Mouse (Mus musculus): ENCODE measurements around the gene Bicral.
"Not testable (repeated sequence)": the region's sequence is repeated elsewhere in the genome, so short reads cannot be mapped to it uniquely, and the experiment has no call there.

Bicral gene

GRCm38 (mm10) chr17:46875626-46876025, 17.3 kb upstream of the Bicral start:
- no peak for DNase-seq (ENCODE audit: low spot score in 2 of 2)

DNA sequence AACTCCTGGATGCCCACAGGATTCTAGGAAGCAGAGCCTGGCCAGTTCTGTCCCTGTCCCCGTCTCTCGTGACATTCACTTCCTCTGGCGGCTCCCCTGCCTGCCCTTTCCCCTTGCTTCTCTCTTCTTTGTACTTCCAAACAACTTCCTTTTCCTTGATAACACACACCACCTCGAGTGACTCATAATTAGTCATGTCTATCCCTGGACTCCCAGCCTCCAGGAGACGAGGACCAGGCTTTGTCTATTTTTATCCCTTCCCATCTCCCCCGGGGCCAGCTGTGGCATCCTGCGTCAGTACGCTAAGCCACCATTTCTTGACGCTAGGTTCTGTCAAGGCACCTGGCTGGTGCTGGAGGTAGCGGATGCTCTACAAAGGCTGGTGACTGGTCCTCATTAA, 15.9 kb upstream of the Bicral start:
- no peak for DNase-seq (ENCODE audit: low spot score in 2 of 2)

DNA sequence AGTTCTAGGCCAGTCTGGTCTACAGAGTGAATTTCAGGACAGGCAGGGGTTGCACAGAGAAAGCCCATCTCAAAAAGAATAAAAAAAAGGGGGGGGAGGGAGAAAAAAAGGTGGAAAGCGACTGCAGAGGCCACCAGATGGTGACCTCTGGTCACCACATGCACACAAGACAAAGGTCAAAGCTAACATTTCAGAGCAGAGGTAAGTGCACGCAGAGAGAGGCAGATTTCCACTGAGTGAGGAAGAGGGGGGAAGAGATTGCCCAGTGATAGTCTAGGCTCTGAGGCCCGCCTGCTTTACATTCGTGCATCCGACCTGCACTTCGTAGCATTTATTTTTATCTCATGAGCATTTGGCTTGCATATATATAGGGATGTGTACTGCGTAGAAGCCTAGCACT, 14.5 kb upstream of the Bicral start:
- DNase-seq (ENCODE audit: low spot score in 2 of 2) = no peak

DNA sequence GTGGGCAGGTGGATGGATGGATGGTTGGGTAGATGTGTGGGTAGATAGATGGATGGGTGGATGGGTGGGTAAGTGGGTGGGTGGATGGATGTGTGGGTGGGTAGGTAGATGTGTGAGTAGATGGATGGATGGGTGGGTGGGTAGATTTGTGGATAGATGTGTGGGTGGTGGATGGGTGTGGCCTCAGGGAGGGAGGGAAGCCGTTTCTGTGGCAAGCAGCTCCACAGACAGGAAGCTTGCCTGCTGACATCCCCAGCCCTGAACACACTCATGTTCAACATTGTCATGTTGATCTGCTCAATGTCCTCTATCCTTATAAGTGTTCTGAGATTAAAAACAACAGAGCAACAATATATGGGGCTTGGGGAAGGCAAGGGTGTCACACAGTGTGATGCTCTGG, 12.6 kb upstream of the Bicral start:
- no peak for DNase-seq (ENCODE audit: low spot score in 2 of 2)

GRCm38 (mm10) chr17:46870204-46870798, 12.0 kb upstream of the Bicral start:
- DNase-seq (ENCODE audit: low spot score in 2 of 2) = peak; percentile 46 to 50

DNA sequence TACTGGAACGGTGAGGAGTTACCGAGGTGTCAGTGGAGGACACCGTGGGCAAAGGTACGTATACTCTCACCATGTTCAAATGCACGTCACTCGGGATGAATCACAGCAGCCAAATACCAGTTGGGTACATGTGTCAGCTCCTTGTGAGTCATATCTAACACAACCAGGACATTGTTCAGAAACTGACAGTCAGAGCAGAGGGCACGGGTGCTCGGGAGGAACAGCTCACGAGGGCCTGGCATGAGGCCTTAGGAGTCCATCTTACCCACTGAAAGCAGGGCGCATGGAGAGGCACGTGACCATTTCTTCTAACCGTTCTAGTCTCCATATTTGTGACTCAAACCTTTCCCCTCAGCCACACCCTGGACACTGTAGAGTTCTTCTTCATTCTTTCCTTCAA, 8.6 kb upstream of the Bicral start:
- DNase-seq (ENCODE audit: low spot score in 2 of 2) = no peak

DNA sequence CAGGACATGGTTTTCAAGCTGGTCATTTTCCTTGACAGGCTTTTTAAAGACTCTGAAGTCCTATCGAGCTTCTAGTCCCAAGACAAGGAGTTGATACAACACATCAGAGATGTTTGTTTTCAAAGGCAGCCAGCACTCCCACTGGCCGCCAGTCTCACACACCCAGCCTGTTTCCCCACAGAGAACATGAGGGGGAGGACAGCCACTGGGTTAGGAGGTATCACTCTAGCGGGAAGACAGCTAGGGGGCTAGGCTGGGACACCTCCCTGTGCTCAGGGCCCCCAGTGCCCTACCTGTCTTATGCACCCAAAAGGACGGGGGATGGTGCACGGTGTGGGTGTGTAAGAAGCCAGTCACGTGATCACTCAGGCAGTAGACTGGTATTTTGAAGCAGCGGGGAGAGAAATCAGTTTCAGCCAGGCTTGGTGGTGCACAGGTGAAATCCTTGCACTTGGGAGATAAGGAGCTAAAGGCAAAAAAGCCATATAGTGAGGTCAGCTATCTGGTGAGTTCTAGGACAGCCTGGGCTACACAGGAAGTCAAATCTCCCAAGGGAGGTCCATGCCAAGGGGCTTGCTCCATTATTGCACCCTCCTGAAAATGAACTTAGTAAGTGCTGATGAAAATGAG, 6.4 kb upstream of the Bicral start:
- no peak for DNase-seq (ENCODE audit: low spot score in 2 of 2)

- no peak for DNase-seq (ENCODE audit: low spot score in 2 of 2)
Measured at GRCm38 (mm10) chr17:46860120-46860519, 1.8 kb upstream of the Bicral start.

- no peak for DNase-seq (ENCODE audit: low spot score in 2 of 2)
Measured at GRCm38 (mm10) chr17:46858749-46859444, 615 bp upstream of the Bicral start.

GRCm38 (mm10) chr17:46857361-46857902, 850 bp downstream of the Bicral start:
- peak; percentile 71 to 77 for DNase-seq (ENCODE audit: low spot score in 2 of 2)

DNA sequence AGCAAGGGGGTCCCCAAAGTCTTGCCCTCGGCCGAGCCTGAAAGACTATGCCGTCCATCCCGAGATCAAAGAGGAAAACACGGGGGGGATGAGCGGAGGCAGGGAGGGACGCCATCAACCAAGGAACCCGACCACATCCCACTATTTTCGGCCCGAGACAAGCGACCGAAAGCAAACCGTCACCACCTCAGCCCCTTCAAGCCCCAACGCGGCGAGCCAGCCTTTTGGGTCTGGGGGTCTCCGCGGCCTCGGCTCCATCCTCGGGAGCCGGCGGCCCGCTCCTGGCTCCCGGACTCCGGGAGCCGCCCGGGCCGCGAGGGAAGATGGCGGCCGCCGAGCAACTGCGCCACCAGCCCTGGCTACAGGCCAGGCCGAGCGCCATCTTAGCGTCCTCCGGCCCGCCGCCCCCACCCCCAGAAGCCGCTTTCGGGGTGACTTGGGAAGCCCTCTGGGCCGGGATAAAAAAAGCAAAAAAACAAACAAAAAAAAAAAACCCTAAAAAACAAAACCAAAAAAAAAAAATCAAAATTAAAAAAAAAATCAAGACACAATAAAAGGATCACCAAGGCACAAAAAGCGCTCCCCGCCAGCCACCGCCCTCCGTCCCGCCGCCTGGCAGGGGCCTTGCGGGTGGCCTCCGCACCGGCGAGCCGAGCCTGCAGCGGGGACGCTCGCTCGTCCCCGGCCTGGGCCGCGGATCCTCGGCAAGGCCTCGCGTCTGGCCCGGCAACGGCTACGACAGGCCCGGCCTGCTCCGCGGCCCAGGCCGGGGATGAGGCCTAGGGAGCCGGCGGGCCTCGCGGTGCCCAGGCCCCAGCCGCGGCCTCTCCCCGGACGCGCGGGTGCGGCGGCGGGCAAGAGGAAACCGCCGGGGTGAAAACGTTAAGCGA, 1.6 kb downstream of the Bicral start:
- DNase-seq (ENCODE audit: low spot score in 2 of 2) = peak; percentile 71 to 75

DNA sequence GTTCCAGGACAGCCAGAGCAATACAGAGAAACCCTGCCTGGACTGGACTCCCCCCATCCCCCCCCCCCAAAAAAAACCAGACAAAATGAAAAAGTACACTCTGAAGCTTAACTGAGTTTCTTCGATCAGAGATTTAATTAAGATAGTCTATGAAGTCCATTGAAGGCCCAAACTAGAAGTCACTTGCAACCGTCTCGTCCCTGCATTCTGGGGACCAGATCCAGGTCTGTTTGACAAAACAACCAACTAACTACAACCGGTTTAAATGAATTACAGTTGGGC, 2.2 kb downstream of the Bicral start:
- no peak for DNase-seq (ENCODE audit: low spot score in 2 of 2)

- peak in 1 of 2 experiments; percentile 38 for DNase-seq (ENCODE audit: low spot score in 2 of 2)
Measured at GRCm38 (mm10) chr17:46855328-46856106, 2.8 kb downstream of the Bicral start.

- no peak for DNase-seq (ENCODE audit: low spot score in 2 of 2)
Measured at GRCm38 (mm10) chr17:46854640-46855110, 3.6 kb downstream of the Bicral start.

GRCm38 (mm10) chr17:46854096-46854495, 4.2 kb downstream of the Bicral start:
- DNase-seq (ENCODE audit: low spot score in 2 of 2) = no peak

DNA sequence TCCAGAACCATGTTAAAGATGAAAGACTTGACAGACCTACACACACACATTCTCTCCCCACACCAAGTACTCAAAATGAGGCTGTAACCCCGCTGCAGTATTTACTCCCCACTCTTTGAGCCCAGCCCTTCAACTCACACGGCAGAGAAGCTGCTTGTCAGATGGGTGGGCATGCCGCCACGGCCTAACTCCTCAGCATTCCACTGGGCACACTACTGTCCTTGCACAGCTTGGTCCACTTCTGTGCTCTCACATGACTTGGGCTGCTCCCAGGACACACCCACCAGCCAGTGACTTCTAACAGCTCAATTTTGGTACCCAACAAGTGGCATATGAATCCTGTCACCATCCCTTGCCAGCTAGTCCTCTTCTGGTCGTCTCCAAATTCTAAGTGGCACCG, 5.0 kb downstream of the Bicral start:
- peak in 1 of 2 experiments; percentile 39 for DNase-seq (ENCODE audit: low spot score in 2 of 2)

- peak; percentile 79 to 83 for DNase-seq (ENCODE audit: low spot score in 2 of 2)
Measured at GRCm38 (mm10) chr17:46852725-46853124, 5.6 kb downstream of the Bicral start.

- DNase-seq (ENCODE audit: low spot score in 2 of 2) = no peak
Measured at GRCm38 (mm10) chr17:46847206-46847605, 11.1 kb downstream of the Bicral start.

DNA sequence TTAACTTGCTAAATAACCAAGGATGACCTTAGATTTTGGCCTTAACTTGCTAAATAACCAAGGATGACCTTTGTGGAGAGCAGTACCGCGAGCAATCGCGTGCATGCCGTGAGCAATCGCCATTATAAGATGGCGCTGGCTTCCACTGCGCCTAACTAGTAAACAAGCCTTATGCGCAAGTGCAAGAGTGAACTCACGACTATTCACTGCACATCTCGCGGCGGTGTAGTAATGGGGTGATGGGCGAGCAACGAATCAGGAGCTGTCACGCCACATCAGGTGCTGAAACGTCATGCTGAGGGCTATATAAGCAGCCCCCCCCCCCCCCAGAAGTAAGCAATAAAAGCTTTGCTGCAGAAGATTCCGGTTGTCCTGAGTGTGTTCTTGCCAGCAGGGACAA, 11.7 kb downstream of the Bicral start:
- DNase-seq (ENCODE audit: low spot score in 2 of 2) = not testable (repeated sequence)

DNA sequence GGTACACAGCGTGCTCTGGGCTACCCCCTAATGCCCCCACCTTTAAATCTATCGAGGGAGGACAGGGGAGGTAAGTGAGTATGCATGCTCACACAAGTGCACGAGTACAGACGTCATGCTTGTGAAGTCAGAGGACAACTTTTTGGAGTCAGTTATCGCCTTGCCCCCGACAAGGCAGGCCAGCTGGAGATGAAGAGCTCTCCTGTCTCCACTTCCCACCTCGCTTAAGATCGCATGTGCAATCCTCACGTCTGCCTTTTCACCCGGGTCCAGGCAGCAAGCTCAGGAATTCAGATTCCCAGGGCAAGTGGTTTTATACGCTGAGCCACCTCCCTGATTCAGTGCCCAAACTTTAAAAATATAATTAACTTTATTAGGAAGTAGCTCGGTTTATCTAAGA, 13.0 kb downstream of the Bicral start:
- DNase-seq (ENCODE audit: low spot score in 2 of 2) = no peak

DNA sequence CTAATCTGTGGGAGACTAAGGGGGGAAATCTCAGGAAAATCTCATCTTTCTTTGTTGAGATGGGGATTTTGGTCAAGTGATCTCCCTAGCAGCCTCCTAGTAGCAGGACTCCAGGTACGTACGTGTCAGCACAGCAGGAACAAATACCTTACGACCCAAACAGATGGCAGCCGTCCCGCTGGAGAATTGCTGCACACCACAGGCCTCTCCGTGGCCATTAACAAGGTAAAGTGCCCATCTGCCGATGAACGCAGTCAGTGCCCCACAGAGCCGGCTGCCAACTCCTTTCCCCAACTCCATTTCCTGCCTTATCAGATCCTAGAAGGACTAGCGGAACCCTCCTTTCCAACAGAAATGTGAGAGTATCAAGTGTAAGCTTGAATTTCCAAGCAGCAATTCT, 13.5 kb downstream of the Bicral start:
- no peak for DNase-seq (ENCODE audit: low spot score in 2 of 2)

Data from spleen, postnatal 36 days (tissue).